Mouse (Mus musculus): ENCODE results near the gene A130010J15Rik.

GRCm38 (mm10) chr1:193203821-193204220 lies 36.0 kb downstream of the A130010J15Rik start:
- TF ChIP-seq CHD2 (IDR thresholded peaks at IDR 0.05; ENCODE audit: low read depth, low read length) = no peak
- no peak for TF ChIP-seq ZC3H11A (IDR thresholded peaks at IDR 0.05; ENCODE audit: borderline replicate concordance, low read depth, low read length)
- TF ChIP-seq MAFK (IDR thresholded peaks at IDR 0.05; ENCODE audit: insufficient read depth, low read depth, low read length) = no peak
- no peak for TF ChIP-seq HCFC1 (IDR thresholded peaks at IDR 0.05; ENCODE audit: borderline replicate concordance, insufficient read depth, low read length)
- no peak for TF ChIP-seq ZNF384 (IDR thresholded peaks at IDR 0.05; ENCODE audit: low read depth, low read length)
